Mouse (Mus musculus) MEL (cell line): Measurements from ENCODE around the gene Evpl.

Experiments
- CHD1 ChIP-seq: IDR thresholded peaks from 2 replicates; pipeline ENCODE4 v1.6.1; 2012; ENCODE audit warnings: low read depth, mild to moderate bottlenecking, inconsistent platforms, low read length, improper control_type of control experiment
- CTCF ChIP-seq, 3 experiments: IDR thresholded peaks in 2 of 3; conservative IDR thresholded peaks in 1 of 3; 2 replicates each; pipeline ENCODE4 v1.5.1; 2011 to 2012; ENCODE audit warnings: low read length in 3 of 3, low read depth in 2 of 3, mild to moderate bottlenecking in 2 of 3, improper control_type of control experiment in 1 of 3, inconsistent platforms in 1 of 3, mixed read lengths in 1 of 3, moderate library complexity in 1 of 3; ENCODE audit not compliant: control insufficient read depth in 1 of 3, insufficient read depth in 1 of 3, poor library complexity in 1 of 3, severe bottlenecking in 1 of 3
- E2F4 ChIP-seq: IDR thresholded peaks from 2 replicates; pipeline ENCODE4 v1.6.1; 2011; ENCODE audit warnings: low read depth, low read length, improper control_type of control experiment, borderline replicate concordance
- NRF1 ChIP-seq: IDR thresholded peaks from 2 replicates; pipeline ENCODE4 v1.6.1; 2014; ENCODE audit warnings: low read depth, mild to moderate bottlenecking, inconsistent platforms, low read length, improper control_type of control experiment, moderate library complexity; ENCODE audit not compliant: poor library complexity, insufficient read depth, severe bottlenecking
- TBP ChIP-seq: IDR thresholded peaks from 2 replicates; pipeline ENCODE4 v1.8.0; 2011; ENCODE audit warnings: low read depth, low read length, improper control_type of control experiment
- ZKSCAN1 ChIP-seq: IDR thresholded peaks from 2 replicates; pipeline ENCODE4 v1.6.1; 2012; ENCODE audit warnings: low read depth, mild to moderate bottlenecking, inconsistent platforms, low read length, improper control_type of control experiment, moderate library complexity

DNA sequence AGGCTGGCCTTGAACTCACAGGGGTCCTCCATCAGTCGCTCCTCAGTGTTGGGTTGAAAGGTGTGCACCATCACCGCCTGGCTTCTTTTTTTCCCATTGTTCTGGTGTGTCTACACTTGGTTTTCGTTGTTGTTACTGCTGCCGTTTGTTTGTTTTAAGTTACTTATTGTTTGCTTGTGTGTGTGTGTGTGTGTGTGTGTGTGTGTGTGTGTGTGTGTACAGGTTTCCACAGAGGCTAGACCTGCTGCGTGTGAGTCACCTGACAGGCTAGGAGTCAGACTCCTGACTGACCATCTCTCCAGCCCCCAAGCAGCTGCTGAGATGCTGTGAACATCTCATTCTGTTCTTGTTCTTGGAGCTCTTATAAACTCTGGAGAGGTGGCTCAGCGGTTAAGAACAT, 25.0 kb downstream of the Evpl start:
- TF ChIP-seq CHD1 (no peak), NRF1 (no peak), TBP (no peak), CTCF (IDR thresholded peaks at IDR 0.05 in 2 of 3, conservative IDR thresholded peaks at IDR 0.05 in 1 of 3; ENCODE audit: control insufficient read depth in 1 of 3, insufficient read depth in 1 of 3, low read depth in 2 of 3, low read length in 3 of 3, poor library complexity in 1 of 3, severe bottlenecking in 1 of 3) (no peak), ZKSCAN1 (no peak), E2F4 (no peak)
